Mouse (Mus musculus) liver, adult 2 months (tissue): ENCODE measurements around the gene Abcg4.

Source experiments
- CTCF ChIP-seq: fragments of 200-500 bp; IDR thresholded peaks from 2 replicates; pipeline ENCODE4 v1.5.1; 2011; ENCODE audit warnings: low read depth, low read length, control low read depth
- POLR2A ChIP-seq: fragments of 200-500 bp; IDR thresholded peaks from 2 replicates; pipeline ENCODE4 v1.6.1; 2011; ENCODE audit warnings: low read length, control low read depth; ENCODE audit not compliant: insufficient read depth; ENCODE audit errors: extremely low read depth

- TF ChIP-seq CTCF = no peak
- TF ChIP-seq POLR2A = no peak
These were observed 32.2 kb downstream of the Abcg4 start for GRCm38 (mm10) chr9:44256213-44256612.
